Mouse (Mus musculus) heart, adult 18-20 months (tissue): ENCODE measurements around the gene Rps15a. TPM values are rescaled to one million over a fixed set of nuclear protein-coding genes. Genes with fewer than 3 reads are reported as not detected.
A peak's percentile ranks its signal among the peaks of the same experiment; 100 is the strongest.

Experiments
- DNase-seq, 2 experiments: peaks; one replicate each; pipeline ENCODE4 v3.0.0; 2021 to 2022; ENCODE audit warnings: mixed read lengths in 1 of 2
- long read RNA-seq, 2 experiments: library from polyadenylated mRNA; stranded (forward); transcript quantifications; one replicate each; pipeline ENCODE4 v2.0.0; 2021
- total RNA-seq, 2 experiments: library from RNA; stranded (reverse); gene quantifications; 2 replicates each; pipeline ENCODE4 v1.2.3; 2021

Rps15a gene
- total RNA-seq: 100 to 1,000 TPM; 557 to 604 TPM
- long read RNA-seq, experiment 1, full-length matches to known transcripts: 291 of 294 reads
- long read RNA-seq, experiment 1, partial matches to known transcripts: 3 of 294 reads
- long read RNA-seq, experiment 1, other reads (novel, unspliced or antisense): 0 of 294 reads
- long read RNA-seq, experiment 2, full-length matches to known transcripts: 309 of 312 reads
- long read RNA-seq, experiment 2, partial matches to known transcripts: 2 of 312 reads
- long read RNA-seq, experiment 2, other reads (novel, unspliced or antisense): 1 of 312 reads

GRCm38 (mm10) chr7:118115877-118116568 is at the start of gene Rps15a:
Rps15a (minus strand) TSS chr7:118116188.
- peak; percentile 96 to 98 for DNase-seq

- DNase-seq: no peak
Measured at GRCm38 (mm10) chr7:118163006-118163405, 47.0 kb upstream of the Rps15a start.

GRCm38 (mm10) chr7:118160121-118160520 is 44.1 kb upstream of the Rps15a start:
- DNase-seq: peak; percentile 30 to 38

GRCm38 (mm10) chr7:118156461-118156860 is 40.5 kb upstream of the Rps15a start:
- no peak for DNase-seq

GRCm38 (mm10) chr7:118154150-118154549 is 38.2 kb upstream of the Rps15a start:
- no peak for DNase-seq

- DNase-seq: no peak
Measured at GRCm38 (mm10) chr7:118143602-118144001, 27.6 kb upstream of the Rps15a start.

GRCm38 (mm10) chr7:118143123-118143522 is 27.1 kb upstream of the Rps15a start:
- no peak for DNase-seq

- DNase-seq: no peak
Measured at GRCm38 (mm10) chr7:118141271-118141670, 25.3 kb upstream of the Rps15a start.

- DNase-seq: no peak
Measured at GRCm38 (mm10) chr7:118135128-118135527, 19.1 kb upstream of the Rps15a start.

- DNase-seq: peak; percentile 97 to 99
Measured at GRCm38 (mm10) chr7:118129430-118130041, 13.5 kb upstream of the Rps15a start, which contains the start of gene Arl6ip1. Arl6ip1 (minus strand) TSS chr7:118129662.

- DNase-seq: no peak
Measured at GRCm38 (mm10) chr7:118128925-118129429, 13.0 kb upstream of the Rps15a start.

GRCm38 (mm10) chr7:118126219-118126875 is 10.4 kb upstream of the Rps15a start:
- no peak for DNase-seq

- no peak for DNase-seq
Measured at GRCm38 (mm10) chr7:118125736-118126135, 9.7 kb upstream of the Rps15a start.

GRCm38 (mm10) chr7:118123512-118124411 is 7.8 kb upstream of the Rps15a start:
- no peak for DNase-seq

- no peak for DNase-seq
Measured at GRCm38 (mm10) chr7:118122235-118122634, 6.2 kb upstream of the Rps15a start.

- DNase-seq: no peak
Measured at GRCm38 (mm10) chr7:118120654-118121053, 4.7 kb upstream of the Rps15a start.

- no peak for DNase-seq
Measured at GRCm38 (mm10) chr7:118119946-118120345, 4.0 kb upstream of the Rps15a start.

GRCm38 (mm10) chr7:118119142-118119541 is 3.2 kb upstream of the Rps15a start:
- DNase-seq: no peak

GRCm38 (mm10) chr7:118118426-118118825 is 2.4 kb upstream of the Rps15a start:
- no peak for DNase-seq

GRCm38 (mm10) chr7:118117539-118118210 is 1.7 kb upstream of the Rps15a start:
- no peak for DNase-seq
